Mouse (Mus musculus): ENCODE data around the gene Il27ra.

DNA sequence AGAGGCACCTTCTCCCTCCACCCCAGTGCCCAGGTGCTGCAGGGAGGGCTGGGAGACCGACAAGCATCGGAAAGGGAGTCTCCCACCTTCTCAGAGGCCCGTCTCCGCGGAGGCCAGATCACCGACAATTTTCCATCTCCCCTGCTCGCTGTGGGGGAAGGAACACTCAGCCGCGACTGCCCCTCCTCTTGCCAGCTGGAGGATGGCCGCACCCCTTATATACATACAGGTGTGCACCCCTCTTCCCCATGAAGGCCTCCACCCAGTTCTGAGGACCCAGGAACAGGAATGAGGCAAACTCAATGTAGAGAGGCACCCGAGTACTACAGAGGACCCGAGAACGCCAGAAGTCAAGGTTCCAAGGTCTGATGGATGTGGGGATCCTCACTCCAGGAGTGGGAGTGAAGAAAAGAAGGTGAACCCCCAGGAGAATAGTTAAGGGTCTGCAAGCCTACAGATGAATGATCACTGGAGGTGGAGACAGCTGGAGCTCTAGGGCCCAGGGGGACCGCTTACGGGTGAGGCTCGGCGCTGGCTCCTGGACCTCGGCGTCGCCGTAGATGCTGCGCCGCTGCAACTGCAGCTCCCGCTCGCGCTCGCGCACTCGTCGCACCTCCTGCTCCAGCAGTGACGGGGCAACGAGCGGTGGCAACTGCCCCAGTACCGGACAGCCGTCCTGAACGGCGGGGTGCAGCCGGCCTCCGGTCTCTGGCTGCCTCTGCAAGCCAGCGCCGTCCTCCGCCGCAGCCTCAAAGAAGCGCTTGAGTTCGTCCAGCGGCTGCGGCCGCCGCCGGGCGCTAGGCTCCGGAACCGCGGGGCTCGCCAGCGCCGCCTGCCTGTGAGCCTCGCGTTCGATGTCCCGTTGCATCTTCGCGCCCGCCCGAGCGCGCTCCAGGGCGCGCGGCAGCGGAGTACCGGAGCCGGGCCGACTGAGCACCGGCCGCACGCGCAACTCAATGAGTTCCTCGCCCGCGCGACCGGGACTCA is 31.5 kb downstream of the Il27ra start:
- TF ChIP-seq ZC3H11A (IDR thresholded peaks at IDR 0.05; ENCODE audit: borderline replicate concordance, low read depth, low read length) (no peak), CHD2 (IDR thresholded peaks at IDR 0.05; ENCODE audit: low read depth, low read length) (no peak), MAFK (IDR thresholded peaks at IDR 0.05; ENCODE audit: insufficient read depth, low read depth, low read length) (no peak), ZNF384 (IDR thresholded peaks at IDR 0.05; ENCODE audit: low read depth, low read length) (no peak)

Data from ES-E14 (cell line).